Mouse (Mus musculus) embryonic facial prominence, embryonic 10.5 days (tissue): ENCODE measurements around the gene Slc35g3. TPM values are rescaled to one million over a fixed set of nuclear protein-coding genes. Genes with fewer than 3 reads are reported as not detected.

ENCODE experiments used
- DNase-seq: peaks from one replicate; pipeline ENCODE4 v3.0.0-alpha.2; 2017; ENCODE audit warnings: low spot score
- H3K27ac ChIP-seq: fragments of 300-500 bp; sonication (generic); replicated peaks from 2 replicates; pipeline ENCODE4 v1.5.1; 2016; ENCODE audit warnings: mild to moderate bottlenecking
- H3K27me3 ChIP-seq: fragments of 300-500 bp; sonication (generic); replicated peaks from 2 replicates; pipeline ENCODE4 v1.6.1; 2016; ENCODE audit warnings: low read depth, mild to moderate bottlenecking; ENCODE audit not compliant: poor library complexity, severe bottlenecking
- H3K36me3 ChIP-seq: fragments of 300-500 bp; sonication (generic); replicated peaks from 2 replicates; pipeline ENCODE4 v1.6.1; 2016; ENCODE audit warnings: mild to moderate bottlenecking, moderate library complexity
- H3K4me1 ChIP-seq: fragments of 300-500 bp; sonication (generic); 2 replicates; pipeline ENCODE4 v1.6.1; 2016
- H3K4me3 ChIP-seq: fragments of 300-500 bp; sonication (generic); 2 replicates; pipeline ENCODE4 v1.5.1; 2016; ENCODE audit warnings: mild to moderate bottlenecking, moderate library complexity
- H3K9me3 ChIP-seq: fragments of 300-500 bp; sonication (generic); 2 replicates; pipeline ENCODE4 v1.6.1; 2016; ENCODE audit warnings: mild to moderate bottlenecking
- whole genome bisulfite sequencing: fragments of 180-500 bp; shearing (Covaris S2); methylation state at CpG from one replicate; pipeline ENCODE4 v1.1.7; 2016; 5-methylcytosine and 5-hydroxymethylcytosine counted together
- polyA plus RNA-seq: library from polyadenylated mRNA; unstranded; fragments of >200 nt; fragmentation: Nextera tagmentation; extraction: Ambion mirVana; gene quantifications from 2 replicates; pipeline ENCODE4 v1.2.1, GENCODE M21; 2016

The Slc35g3 gene
- 0.12 TPM in 1 of 2 replicates, not detected in the other for polyA plus RNA-seq

- Histone ChIP-seq H3K4me3 (peak within 1 kb of the TSS; percentile 20; the same call in 1 of the 2 replicates), H3K4me1 (peaks cover 44% of the 10 kb centered on the region), H3K36me3 (no peaks in the 10 kb centered on the region), H3K9me3 (no peaks in the 10 kb centered on the region), H3K27me3 (peaks cover 4% of the 10 kb centered on the region; the same call in 1 of the 2 replicates), H3K27ac (peak within 1 kb of the TSS; percentile 95; the same call in 1 of the 2 replicates)
- WGBS, result 91% methylated on average over 1 of the region's 1 CpGs
- no peak for DNase-seq
Measured at GRCm38 (mm10) chr11:69761868-69762267, at the start of gene Slc35g3. TSS of gene Slc35g3 (minus strand) at chr11:69761968.

GRCm38 (mm10) chr11:69810280-69810679 is 48.5 kb upstream of the Slc35g3 start:
- no peak for DNase-seq
- Histone ChIP-seq H3K27ac (no peak overlapping the region), H3K27me3 (peaks cover 22% of the 10 kb centered on the region), H3K4me1 (no peaks in the 10 kb centered on the region), H3K4me3 (no peak overlapping the region), H3K36me3 (no peaks in the 10 kb centered on the region), H3K9me3 (no peaks in the 10 kb centered on the region; the same call in 1 of the 2 replicates)

- DNase-seq, result no peak
- no peaks in the 10 kb centered on the region; the same call in 1 of the 2 replicates for H3K9me3 ChIP-seq
- H3K27me3 ChIP-seq, result peaks cover 49% of the 10 kb centered on the region
- H3K4me3 ChIP-seq, result no peak overlapping the region
- H3K4me1 ChIP-seq, result peaks cover 25% of the 10 kb centered on the region
- no peak overlapping the region for H3K27ac ChIP-seq
- 84% methylated on average over 2 of the region's 2 CpGs for WGBS
- no peaks in the 10 kb centered on the region for H3K36me3 ChIP-seq
Measured at GRCm38 (mm10) chr11:69807641-69808040, 45.9 kb upstream of the Slc35g3 start.

GRCm38 (mm10) chr11:69806378-69806777 is 44.6 kb upstream of the Slc35g3 start:
- H3K27me3 ChIP-seq, result peaks cover 61% of the 10 kb centered on the region
- H3K36me3 ChIP-seq, result no peaks in the 10 kb centered on the region
- no peak for DNase-seq
- no peak overlapping the region for H3K27ac ChIP-seq
- H3K4me1 ChIP-seq, result peaks cover 38% of the 10 kb centered on the region
- no peak overlapping the region for H3K4me3 ChIP-seq
- H3K9me3 ChIP-seq, result no peaks in the 10 kb centered on the region; the same call in 1 of the 2 replicates
- 81% methylated on average over 4 of the region's 4 CpGs for WGBS

- DNase-seq, result peak; percentile 37
- Histone ChIP-seq H3K4me1 (peaks cover 49% of the 10 kb centered on the region), H3K27ac (no peak within 1 kb of the TSS), H3K9me3 (no peaks in the 10 kb centered on the region; the same call in 1 of the 2 replicates), H3K36me3 (no peaks in the 10 kb centered on the region), H3K27me3 (peaks cover 73% of the 10 kb centered on the region), H3K4me3 (peak within 1 kb of the TSS; percentile 67)
- WGBS, result 4% methylated on average over 29 of the region's 29 CpGs
Measured at GRCm38 (mm10) chr11:69804972-69805909, 43.5 kb upstream of the Slc35g3 start, which contains the start of gene Tmem102. TSS of gene Tmem102 (minus strand) at chr11:69805624.

- no peak for DNase-seq
- peaks cover 79% of the 10 kb centered on the region for H3K27me3 ChIP-seq
- no peaks in the 10 kb centered on the region for H3K36me3 ChIP-seq
- H3K4me3 ChIP-seq, result peak overlapping the region; percentile 67
- H3K9me3 ChIP-seq, result no peaks in the 10 kb centered on the region; the same call in 1 of the 2 replicates
- no peak overlapping the region for H3K27ac ChIP-seq
- 5% methylated on average over 12 of the region's 12 CpGs for WGBS
- peaks cover 55% of the 10 kb centered on the region for H3K4me1 ChIP-seq
Measured at GRCm38 (mm10) chr11:69804652-69804940, 42.8 kb upstream of the Slc35g3 start.

- 1% methylated on average over 60 of the region's 60 CpGs for WGBS
- peaks cover 61% of the 10 kb centered on the region for H3K4me1 ChIP-seq
- H3K9me3 ChIP-seq, result no peaks in the 10 kb centered on the region; the same call in 1 of the 2 replicates
- no peaks in the 10 kb centered on the region for H3K36me3 ChIP-seq
- peaks cover 85% of the 10 kb centered on the region for H3K27me3 ChIP-seq
- peak; percentile 84 for DNase-seq
- H3K27ac ChIP-seq, result peak overlapping the region; percentile 31
- peak overlapping the region; percentile 67 for H3K4me3 ChIP-seq
Measured at GRCm38 (mm10) chr11:69803786-69804651, 42.3 kb upstream of the Slc35g3 start.

GRCm38 (mm10) chr11:69803328-69803727 is 41.6 kb upstream of the Slc35g3 start:
- Histone ChIP-seq H3K27ac (peak overlapping the region; percentile 31), H3K27me3 (peaks cover 92% of the 10 kb centered on the region), H3K4me1 (peaks cover 63% of the 10 kb centered on the region), H3K9me3 (no peaks in the 10 kb centered on the region; the same call in 1 of the 2 replicates), H3K36me3 (no peaks in the 10 kb centered on the region), H3K4me3 (peak overlapping the region; percentile 67)
- 2% methylated on average over 12 of the region's 12 CpGs for WGBS
- DNase-seq, result no peak

- H3K36me3 ChIP-seq, result no peaks in the 10 kb centered on the region
- peaks cover 63% of the 10 kb centered on the region for H3K4me1 ChIP-seq
- no peaks in the 10 kb centered on the region; the same call in 1 of the 2 replicates for H3K9me3 ChIP-seq
- peaks cover 98% of the 10 kb centered on the region for H3K27me3 ChIP-seq
- peak overlapping the region; percentile 63 for H3K27ac ChIP-seq
- under 1% methylated on average over 33 of the region's 33 CpGs for WGBS
- H3K4me3 ChIP-seq, result peak overlapping the region; percentile 67
- peak; percentile 86 for DNase-seq
Measured at GRCm38 (mm10) chr11:69802648-69803105, 40.9 kb upstream of the Slc35g3 start.

- no peaks in the 10 kb centered on the region; the same call in 1 of the 2 replicates for H3K9me3 ChIP-seq
- 1% methylated on average over 33 of the region's 33 CpGs for WGBS
- peak within 1 kb of the TSS; percentile 67 for H3K4me3 ChIP-seq
- peaks cover 63% of the 10 kb centered on the region for H3K4me1 ChIP-seq
- peaks cover 100% of the 10 kb centered on the region for H3K27me3 ChIP-seq
- H3K36me3 ChIP-seq, result no peaks in the 10 kb centered on the region
- peak; percentile 43 for DNase-seq
- peak within 1 kb of the TSS; percentile 91 for H3K27ac ChIP-seq
Measured at GRCm38 (mm10) chr11:69801379-69801977, 39.7 kb upstream of the Slc35g3 start, which contains the start of gene Fgf11. TSS of gene Fgf11 (minus strand) at chr11:69801857.

- under 1% methylated on average over 36 of the region's 36 CpGs for WGBS
- Histone ChIP-seq H3K4me3 (peak overlapping the region; percentile 67), H3K27me3 (peaks cover 100% of the 10 kb centered on the region), H3K27ac (peak overlapping the region; percentile 91), H3K9me3 (no peaks in the 10 kb centered on the region), H3K4me1 (peaks cover 68% of the 10 kb centered on the region), H3K36me3 (no peaks in the 10 kb centered on the region)
- DNase-seq, result peak; percentile 88
Measured at GRCm38 (mm10) chr11:69800392-69801197, 38.8 kb upstream of the Slc35g3 start.
